Mouse (Mus musculus) CD8-positive naive resting alpha-beta T cell, adult 2 months (primary cell): ENCODE results near the gene Slc4a1.

ENCODE experiments used
- DNase-seq, 2 experiments: peaks; one replicate each; pipeline ENCODE4 v3.0.0; 2022; ENCODE audit warnings: low read depth in 2 of 2, low spot score in 2 of 2

Slc4a1 gene

GRCm38 (mm10) chr11:102375196-102376173 is 9.5 kb upstream of the Slc4a1 start:
- no peak for DNase-seq

GRCm38 (mm10) chr11:102374108-102374725 is 8.2 kb upstream of the Slc4a1 start:
- DNase-seq, result no peak

GRCm38 (mm10) chr11:102373646-102374045 is 7.6 kb upstream of the Slc4a1 start:
- DNase-seq, result no peak

GRCm38 (mm10) chr11:102372936-102373335 is 6.9 kb upstream of the Slc4a1 start:
- DNase-seq, result no peak

GRCm38 (mm10) chr11:102371926-102372685 is 6.1 kb upstream of the Slc4a1 start:
- no peak for DNase-seq

GRCm38 (mm10) chr11:102370285-102370684 is 4.3 kb upstream of the Slc4a1 start:
- no peak for DNase-seq

GRCm38 (mm10) chr11:102369263-102369662 is 3.3 kb upstream of the Slc4a1 start:
- no peak for DNase-seq

- no peak for DNase-seq
These were observed 2.3 kb upstream of the Slc4a1 start for GRCm38 (mm10) chr11:102368347-102368746.

GRCm38 (mm10) chr11:102367504-102368280 is 1.7 kb upstream of the Slc4a1 start:
- DNase-seq, result no peak

- no peak for DNase-seq
These were observed 304 bp downstream of the Slc4a1 start for GRCm38 (mm10) chr11:102365699-102366098.

- no peak for DNase-seq
These were observed 1.2 kb downstream of the Slc4a1 start for GRCm38 (mm10) chr11:102364570-102365371.

- no peak for DNase-seq
These were observed 2.4 kb downstream of the Slc4a1 start for GRCm38 (mm10) chr11:102363623-102364022.

- no peak for DNase-seq
These were observed 4.1 kb downstream of the Slc4a1 start for GRCm38 (mm10) chr11:102361776-102362495.

GRCm38 (mm10) chr11:102358365-102358764 is 7.6 kb downstream of the Slc4a1 start:
- DNase-seq, result no peak

GRCm38 (mm10) chr11:102356636-102357350 is 9.2 kb downstream of the Slc4a1 start:
- DNase-seq, result no peak

GRCm38 (mm10) chr11:102356190-102356589 is 9.8 kb downstream of the Slc4a1 start:
- no peak for DNase-seq

GRCm38 (mm10) chr11:102355501-102355900 is 10.5 kb downstream of the Slc4a1 start:
- DNase-seq, result no peak

- no peak for DNase-seq
These were observed 13.0 kb downstream of the Slc4a1 start for GRCm38 (mm10) chr11:102353021-102353431.

- DNase-seq, result no peak
These were observed 13.6 kb downstream of the Slc4a1 start for GRCm38 (mm10) chr11:102352378-102352777.
